Mouse (Mus musculus) MN1 (cell line): Measurements from ENCODE around the gene Plekhb2.
A peak's percentile ranks its signal among the peaks of the same experiment; 100 is the strongest.

Experiments
- DNase-seq: peaks from one replicate; pipeline ENCODE4 v3.0.0-alpha.2; 2016; ENCODE audit warnings: low spot score

Plekhb2 gene

GRCm38 (mm10) chr1:34834904-34835303, 14.9 kb upstream of the Plekhb2 start:
- DNase-seq: no peak

DNA sequence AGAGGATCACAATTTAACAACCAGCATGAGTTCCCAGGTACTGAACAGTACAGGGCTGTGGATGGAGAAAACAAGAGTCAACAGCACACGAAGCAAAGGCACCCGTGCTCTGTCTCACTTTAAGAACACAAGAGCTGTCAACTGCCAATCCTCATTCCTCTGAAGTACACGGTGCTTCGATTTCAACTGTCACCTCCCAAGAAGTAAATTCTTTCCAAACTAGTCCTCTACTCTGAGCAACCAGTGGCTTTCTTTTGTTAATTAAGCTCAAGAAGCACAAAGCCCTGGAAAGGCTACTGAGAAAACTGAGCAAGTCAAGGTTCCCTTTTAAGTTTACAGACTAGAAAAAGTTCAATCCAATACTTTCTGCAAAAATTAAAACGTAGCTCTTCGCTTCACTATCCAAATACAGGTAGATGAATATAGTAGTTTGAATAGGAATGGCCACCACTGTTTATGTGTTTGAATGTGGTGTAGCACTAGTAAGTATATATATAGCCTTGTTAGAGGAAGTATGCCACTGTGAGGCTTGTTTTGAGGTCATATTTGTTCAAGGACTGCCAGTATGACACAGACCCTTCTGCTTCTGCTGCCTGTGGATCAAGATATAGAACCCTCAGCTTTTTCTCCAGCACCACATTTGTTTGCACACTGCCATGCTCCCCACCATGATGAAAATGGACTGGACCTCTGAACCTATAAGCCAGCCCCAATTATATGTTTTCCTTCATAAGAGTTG, 11.7 kb upstream of the Plekhb2 start:
- no peak for DNase-seq

- no peak for DNase-seq
Observed at GRCm38 (mm10) chr1:34839241-34839640, 10.5 kb upstream of the Plekhb2 start.

DNA sequence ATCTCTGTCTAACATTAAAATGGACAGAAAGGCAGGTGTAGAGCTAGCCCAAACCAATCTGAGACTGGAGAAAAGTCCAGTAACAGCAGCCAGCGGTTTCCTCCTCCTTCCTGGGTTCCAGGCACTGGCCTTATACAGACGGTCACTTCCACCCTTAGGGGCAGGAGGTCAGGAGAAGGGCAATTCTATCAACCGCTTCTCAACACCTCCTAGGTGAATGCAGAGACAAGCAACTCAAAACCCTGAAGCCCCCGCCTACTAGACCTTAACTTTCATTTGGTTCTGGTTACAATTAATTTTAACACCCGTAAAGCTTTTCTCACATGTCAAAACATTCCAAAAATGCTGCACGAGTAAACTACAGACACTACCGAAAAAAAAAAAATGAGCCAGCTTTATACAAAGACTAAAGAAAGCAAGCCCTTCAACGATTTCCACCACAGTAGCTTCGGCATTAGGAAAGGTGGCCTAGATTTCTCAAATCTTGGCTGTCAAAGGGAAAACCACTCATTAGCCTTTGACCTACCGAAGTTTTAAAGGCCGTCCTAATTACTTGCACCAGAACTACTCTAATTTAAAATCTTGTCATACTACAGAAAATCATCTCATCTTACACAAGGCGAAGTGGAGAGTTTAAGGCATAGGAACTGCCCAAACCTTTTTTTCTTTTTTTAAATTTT, 7.9 kb upstream of the Plekhb2 start:
- DNase-seq: no peak

DNA sequence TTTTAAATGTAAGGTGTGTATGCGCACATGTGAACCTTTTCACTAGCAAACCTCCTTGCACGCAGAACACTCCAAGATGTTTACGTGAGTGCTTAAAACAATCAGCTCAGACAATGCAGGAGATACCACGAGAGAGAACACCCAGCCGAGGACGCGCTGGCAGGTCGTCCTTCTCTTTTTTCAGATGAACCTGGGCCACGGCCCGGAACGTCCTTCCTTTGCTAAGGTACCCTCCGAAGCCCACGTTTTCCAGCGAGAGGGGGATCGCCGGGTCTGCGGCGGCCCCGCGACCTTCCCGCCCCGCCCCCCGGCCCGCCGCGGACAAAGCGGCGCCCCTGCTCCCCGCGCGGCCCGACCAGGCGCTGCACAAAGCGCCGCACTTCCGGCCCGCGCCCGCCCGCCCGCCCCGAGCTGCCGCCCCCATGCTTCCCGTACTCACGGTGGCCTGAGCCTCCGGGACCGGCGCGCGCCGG, 7.4 kb upstream of the Plekhb2 start:
- peak; percentile 74 for DNase-seq

DNA sequence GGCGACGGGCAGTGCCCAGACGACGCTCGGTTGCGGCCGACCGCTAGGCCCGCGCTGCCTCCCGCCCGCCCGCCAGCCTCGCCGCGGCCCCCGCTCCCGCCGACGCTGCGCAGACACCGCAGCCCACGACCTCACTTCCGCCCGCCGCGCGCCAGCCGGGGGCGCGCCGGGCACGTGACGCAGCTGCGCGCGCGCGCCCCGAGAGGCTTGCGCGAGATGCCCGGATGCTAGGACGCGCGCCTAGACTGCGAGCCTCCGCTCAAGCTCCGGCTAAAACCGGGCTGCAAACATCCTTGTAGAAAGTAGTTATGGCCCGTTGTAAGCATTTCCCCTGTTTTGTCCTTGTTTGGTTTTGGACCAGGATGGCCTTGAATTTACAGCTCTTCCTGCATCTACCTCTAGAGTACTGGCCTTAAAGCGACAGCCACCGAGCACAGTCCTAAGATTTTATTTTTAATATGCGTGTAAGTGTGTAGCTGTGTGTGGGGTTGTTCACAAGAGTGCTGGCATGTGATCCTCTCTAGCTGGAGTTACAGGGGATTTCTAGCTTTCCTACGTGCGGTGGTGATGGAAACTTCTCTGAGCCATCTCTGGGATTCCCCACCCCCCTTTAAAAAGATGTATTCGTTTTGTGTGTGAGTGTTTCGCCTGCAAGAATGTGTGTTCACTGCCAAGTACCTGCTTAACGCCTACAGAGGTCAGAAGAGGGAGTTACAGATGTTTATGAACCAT, 6.7 kb upstream of the Plekhb2 start, which contains the start of gene Fam168b:
Gene Fam168b, minus strand, starts transcription at position 179 of the 732 bp plus-strand sequence.
- peak; percentile 97 for DNase-seq

DNA sequence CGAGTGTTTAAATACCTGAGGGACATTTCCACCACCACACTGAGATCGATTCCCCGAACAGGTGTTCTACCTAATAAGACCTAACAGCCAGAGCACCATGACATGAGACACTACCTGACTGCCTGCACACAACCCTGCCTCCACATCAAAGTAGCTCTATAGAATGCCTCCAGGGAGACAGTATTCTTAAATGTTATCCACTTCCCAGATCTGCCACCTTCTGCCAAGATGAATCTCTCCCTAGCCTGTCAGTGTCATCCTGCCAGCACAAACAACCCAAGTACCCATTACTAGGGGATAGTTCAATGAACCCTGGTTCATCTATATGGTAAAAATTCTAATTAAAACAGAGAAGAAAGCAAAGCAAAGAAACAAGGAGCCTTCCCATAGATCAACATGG, 2.7 kb upstream of the Plekhb2 start:
- DNase-seq: no peak

- DNase-seq: peak; percentile 43
Observed at GRCm38 (mm10) chr1:34850343-34851136, 764 bp downstream of the Plekhb2 start.

GRCm38 (mm10) chr1:34851562-34851961, 1.8 kb downstream of the Plekhb2 start:
- peak; percentile 36 for DNase-seq

DNA sequence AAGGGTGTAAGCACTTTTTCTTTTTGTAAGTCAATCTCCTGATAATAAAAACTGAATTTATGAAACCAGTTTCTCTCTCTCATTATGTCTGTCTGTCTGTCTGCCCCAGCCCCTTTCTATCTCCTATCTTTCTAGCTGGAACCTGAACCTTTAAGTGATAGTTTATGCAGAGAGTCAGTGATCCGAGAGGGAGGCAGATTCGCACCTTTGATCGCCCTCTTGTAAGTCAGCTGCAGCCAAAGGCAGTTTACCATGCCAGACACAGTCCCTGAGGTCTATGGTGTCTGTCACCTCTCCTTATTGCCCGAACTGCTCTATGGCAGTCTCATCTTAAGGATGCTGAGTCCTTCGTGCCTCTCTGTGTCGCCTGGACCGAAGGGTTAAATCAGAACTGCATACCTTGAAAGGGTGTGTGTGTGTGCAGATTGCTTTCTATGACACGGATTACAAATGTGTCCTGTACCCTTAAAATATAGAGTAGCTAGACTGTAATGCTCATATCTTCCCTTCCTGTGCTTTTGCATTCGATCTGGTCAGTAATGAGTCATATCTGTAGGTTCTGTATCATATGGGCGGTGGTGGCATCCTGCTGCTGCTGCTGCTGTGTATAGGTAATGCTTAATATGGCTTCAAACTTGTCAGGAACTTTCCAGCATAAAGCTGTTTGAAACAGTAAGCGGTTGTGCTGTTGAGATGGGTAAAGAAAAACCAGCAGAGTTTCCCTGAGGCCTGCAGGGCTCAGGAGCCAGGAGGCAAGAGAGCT, 2.5 kb downstream of the Plekhb2 start:
- DNase-seq: no peak

DNA sequence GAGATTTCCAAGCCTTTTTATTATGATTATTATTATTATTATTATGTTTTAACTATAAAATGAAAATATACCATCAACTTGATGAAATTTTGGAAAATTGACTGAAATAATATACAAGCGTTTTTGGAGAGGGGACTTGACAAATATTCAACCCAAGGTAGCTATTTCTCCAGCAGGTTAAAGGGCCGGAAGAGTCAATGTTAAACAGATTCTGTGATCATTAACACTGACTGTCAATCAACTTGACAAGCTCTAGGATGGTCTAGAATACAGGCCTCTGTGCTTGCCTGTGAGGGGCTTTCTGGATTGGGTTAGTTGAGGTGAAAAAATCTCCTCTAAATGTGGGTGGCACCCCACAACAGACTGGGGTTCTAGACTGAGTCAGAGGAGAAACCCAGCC, 4.0 kb downstream of the Plekhb2 start:
- DNase-seq: no peak

DNA sequence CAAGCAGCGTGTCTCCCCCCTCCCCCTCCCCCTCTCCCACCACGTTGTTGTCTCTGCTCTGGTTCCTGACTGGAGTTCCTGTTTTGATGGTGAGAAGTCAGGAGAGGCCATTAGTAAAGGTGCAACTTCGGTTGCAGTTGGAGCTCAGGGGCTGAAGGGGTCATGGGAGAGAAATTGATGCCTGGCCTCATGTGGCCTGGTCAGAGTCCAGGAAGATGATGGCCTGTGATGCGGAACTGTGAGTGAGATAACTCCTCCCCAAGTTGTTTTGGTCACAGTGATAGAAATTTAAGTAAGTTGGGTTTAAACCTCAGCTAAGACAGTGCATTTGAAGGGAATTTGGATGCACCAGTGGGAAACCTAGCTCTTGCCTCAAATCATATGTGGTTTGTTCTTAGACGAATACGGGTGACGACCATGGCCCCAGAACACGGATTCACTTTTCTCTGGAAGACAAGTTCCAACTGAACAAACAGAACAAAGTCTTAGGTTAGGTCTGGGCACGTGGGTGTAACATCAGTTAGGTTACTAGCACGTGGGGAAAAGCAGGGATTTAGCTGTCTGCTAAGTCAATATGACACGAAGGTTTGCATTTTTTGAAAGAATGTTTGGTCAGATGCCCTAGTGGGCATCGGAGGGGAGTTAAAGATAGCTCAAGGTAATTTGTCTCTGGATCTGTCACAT, 5.4 kb downstream of the Plekhb2 start:
- DNase-seq: no peak

DNA sequence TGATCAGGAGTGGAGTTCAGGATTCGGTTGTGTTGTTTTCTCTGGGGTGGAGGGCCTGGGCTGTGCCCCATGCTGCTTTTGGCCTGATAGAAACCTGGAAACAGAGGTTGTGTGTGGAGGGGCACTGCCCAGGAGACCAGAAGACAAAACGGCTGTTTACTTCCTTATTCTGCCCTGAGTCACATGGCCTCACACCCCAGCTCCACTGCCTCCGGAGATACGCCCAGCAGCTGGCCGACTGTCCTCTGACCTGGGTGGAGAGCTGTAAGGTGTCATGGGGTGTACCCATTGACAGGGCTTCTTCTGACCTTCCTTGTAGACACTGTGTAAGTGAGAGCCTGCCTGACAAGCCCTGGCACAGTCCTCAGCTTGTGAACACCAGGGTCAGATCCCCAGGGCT, 8.9 kb downstream of the Plekhb2 start:
- DNase-seq: no peak

DNA sequence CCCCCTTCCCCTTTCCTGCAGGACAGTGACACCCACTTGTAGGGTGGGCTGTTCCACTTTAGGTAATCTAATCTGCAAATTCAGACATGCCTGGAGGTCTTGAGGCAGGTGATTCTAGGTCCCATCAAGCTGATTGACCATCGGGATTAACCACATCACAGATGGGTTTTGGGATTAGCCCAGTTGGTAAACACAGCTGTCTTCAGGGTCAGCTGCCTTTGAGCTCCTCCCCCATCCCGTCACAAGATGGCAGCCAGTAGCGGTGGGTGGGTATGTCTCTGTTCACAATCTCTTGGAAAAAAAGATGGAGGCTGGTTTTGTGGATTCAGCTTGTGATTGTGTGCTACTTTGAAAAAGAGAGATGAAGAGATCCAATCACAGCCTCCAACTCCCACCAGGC, 10.0 kb downstream of the Plekhb2 start:
- no peak for DNase-seq

- no peak for DNase-seq
Observed at GRCm38 (mm10) chr1:34860205-34860604, 10.4 kb downstream of the Plekhb2 start.

DNA sequence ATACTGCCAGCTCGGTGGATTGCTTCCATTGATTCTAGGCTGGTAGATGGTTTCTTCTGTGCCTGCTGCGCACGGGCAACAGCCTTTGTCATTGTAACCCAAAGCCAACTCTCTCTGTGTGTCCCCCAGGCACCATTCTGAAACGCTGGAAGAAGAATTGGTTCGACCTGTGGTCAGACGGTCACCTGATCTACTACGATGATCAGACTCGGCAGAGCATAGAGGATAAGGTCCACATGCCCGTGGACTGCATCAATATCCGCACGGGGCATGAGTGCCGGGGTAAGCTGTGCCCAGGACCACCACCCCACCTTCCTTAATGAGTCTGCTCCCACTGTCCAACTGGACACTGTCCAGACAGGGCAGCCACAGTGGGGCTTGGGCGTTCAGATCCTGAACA, 13.1 kb downstream of the Plekhb2 start:
- no peak for DNase-seq

DNA sequence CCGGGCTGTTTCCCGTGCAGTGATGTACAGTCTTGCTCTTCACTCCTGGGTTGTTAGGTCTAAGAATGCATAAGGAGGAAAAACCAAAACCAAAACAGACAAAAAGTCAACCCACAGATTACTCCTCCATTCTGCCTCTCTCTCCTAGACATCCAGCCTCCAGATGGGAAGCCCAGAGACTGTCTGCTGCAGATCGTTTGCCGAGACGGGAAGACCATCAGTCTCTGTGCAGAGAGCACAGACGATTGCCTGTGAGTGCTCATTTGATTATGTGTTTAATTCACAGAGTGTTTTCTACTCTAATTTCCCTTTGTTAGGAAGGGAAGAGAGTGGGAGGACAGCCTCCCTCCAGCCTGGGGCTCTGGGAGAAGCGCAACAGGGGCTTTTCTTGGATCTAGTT, 13.5 kb downstream of the Plekhb2 start:
- no peak for DNase-seq

DNA sequence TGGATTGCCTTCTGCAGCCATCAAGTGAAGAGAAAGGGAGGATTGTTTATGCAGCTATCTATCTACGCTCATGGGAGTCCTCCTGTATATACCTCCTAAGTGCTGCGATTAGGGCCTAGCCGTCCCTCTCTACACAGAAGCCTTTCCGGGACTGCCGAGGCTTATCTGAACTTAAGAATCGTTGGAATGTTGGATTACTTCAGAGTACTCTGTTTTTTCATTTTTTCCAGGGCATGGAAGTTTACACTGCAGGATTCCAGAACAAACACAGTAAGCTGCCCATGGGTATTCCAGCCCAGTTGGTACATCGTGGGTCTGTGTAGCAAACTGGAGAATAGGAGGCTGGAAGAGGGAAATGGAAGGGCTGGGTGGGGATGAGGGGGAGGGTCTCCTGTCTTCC, 14.5 kb downstream of the Plekhb2 start:
- DNase-seq: no peak

DNA sequence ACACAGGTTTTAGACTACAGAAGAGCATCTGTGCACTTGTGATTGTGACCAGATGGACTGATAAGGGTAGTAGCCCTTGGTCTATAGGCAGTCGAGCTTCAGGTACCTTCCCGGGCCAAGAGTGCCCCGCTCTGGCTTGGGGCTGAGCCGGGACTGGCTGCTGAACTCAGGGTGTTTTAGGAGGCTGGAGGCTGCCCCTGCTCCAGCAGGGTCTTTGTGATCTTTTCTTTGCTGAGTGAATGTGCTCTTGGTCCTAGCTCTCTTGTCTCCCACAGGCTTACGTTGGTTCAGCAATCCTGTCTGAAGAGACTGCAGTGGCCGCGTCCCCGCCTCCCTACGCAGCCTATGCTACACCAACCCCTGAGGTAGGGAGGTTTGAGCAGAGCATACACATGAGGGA, 16.1 kb downstream of the Plekhb2 start:
- DNase-seq: no peak

DNA sequence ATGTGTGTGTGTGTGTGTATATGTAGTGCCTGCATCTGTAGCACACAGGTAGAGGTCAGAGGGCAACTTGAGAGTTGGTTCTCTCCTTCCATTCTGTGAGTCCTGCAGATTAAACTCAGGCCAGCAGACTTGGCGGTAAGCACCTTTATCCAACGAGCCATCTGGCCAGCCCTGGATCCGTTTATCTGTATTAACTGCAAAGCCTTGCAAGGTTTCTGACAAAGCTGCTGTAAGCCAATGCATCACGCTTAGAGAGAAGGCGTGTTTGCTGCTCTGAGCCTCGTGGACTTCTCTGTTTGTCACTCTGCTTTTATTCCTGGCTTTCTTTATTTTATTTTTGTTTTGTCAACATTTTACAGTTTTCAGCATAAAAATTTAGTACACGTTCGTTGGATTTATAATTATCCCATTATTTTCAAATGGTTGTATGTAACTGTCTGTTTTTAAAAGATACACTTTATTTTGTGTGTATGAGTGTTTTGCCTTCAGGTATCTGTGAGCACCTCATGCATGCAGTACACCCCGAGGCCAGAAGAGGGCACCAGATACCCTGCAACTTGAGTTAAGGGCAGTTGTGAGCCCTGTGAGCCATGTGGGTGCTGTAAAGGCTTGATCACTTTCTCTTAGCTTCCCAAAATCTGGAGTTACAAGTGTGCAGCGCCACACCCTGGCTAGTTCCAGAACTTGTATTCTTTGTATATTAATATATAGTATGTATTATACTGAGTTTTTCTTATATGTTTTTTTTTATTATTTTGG, 17.2 kb downstream of the Plekhb2 start:
- peak; percentile 78 for DNase-seq
